Mouse (Mus musculus) CD4-positive, CD25-positive, alpha-beta regulatory T cell, adult 4 months (primary cell): Measurements from ENCODE around the gene Iqcf1. TPM values are rescaled to one million over a fixed set of nuclear protein-coding genes. Genes with fewer than 3 reads are reported as not detected.

Experiments
- ATAC-seq: one replicate; pipeline ENCODE4 v1.8.0; 2017
- polyA plus RNA-seq, 2 experiments: library from polyadenylated mRNA; unstranded; fragments of 100-300 nt; shearing (Covaris generic); gene quantifications; one replicate each; pipeline ENCODE4 v1.2.1; 2017

The Iqcf1 gene
- polyA plus RNA-seq, result not detected

DNA sequence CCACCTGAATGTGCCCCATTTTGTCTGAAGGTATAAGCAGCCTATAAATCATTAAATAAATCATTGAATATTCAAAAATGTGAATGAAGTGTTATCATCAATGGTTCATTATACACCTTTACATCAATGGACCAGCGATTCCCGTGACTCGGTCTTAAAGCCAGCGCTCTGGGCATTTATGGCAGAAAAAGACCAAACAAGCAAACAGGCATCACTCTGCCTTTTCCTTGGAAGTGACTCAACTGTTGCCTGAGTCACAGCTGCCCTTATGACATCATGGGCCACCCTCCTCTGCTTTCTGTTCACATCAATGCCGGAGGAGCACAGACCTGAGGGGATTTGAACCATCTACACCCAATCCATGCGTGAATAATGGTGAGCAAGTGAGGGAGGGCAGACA lies at the start of gene Iqcf1:
Iqcf1 (plus strand) TSS at position 301 of the 400 bp plus-strand sequence.
- ATAC-seq, result no peak

DNA sequence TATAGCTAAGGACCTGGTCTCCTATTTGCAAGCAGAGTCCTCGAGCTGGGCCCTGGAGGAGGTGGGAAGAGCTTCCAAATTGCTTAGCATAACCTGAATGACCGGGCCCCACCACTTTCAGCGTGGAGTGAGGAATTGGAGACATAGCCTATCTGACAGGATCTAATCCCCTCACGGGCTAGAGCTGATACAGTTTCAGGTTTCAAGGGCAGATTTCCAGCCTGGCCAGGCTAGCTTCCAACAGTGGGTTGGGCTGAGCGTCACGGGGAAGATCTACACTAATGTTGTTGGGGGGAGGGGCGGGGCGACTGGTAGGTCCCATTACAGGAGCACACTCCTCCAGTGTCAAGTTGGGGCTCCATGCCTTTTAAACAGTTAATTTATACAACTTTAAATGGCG lies 49.1 kb upstream of the Iqcf1 start:
- ATAC-seq, result no peak

DNA sequence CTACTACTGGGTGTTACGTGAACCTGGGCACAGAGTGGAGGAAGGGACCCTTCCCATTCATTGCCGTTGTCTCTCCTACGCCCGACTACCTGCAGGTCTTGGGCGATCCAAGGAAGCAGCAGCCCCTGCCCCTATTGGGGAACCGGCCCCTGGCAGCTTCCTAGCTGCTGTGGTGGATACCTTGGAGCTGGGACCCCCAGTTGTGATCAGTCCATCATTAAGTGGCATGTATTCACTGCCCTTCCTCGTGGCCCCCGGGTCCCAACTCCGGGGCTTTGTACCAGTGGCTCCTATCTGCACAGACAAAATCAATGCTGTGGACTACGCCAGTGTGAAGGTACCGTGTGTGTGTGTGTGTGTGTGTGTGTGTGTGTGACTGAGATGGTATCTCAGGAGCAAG lies 48.5 kb upstream of the Iqcf1 start:
- ATAC-seq, result no peak

DNA sequence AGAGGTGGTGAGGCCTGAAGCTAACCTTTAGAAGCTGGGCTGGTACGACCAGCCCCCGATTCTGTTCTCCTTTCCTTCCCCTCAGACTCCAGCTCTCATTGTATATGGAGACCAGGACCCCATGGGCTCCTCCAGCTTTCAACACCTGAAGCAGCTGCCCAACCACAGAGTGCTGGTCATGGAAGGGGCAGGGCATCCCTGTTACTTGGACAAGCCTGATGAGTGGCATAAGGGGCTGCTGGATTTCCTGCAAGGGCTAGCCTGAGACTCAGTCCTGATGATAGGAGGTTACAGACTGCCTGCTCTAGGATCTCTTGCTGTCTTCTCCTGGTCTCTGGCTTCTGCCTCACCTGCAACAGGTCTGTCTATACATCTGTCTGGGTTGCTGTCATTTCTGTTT lies 47.9 kb upstream of the Iqcf1 start:
- no peak for ATAC-seq

DNA sequence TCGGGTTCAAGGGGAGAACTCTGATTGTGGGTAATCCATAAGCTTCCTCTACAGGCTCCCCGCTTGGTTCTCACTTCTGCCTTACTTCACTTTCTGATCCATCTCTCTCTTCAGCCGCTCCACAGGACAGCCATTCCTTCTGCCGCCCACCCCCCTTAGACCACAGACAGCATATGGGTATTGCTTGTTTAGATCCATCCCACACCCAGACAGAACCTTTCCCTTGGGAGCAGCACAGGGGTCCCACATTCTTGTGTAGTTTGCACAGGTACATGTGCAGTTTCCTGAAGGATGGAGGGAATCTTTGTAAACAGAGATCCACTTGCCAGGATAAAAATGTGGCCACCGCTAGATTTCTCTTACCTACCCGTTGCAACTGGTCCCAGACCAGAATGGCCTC lies 47.4 kb upstream of the Iqcf1 start:
- ATAC-seq, result no peak

DNA sequence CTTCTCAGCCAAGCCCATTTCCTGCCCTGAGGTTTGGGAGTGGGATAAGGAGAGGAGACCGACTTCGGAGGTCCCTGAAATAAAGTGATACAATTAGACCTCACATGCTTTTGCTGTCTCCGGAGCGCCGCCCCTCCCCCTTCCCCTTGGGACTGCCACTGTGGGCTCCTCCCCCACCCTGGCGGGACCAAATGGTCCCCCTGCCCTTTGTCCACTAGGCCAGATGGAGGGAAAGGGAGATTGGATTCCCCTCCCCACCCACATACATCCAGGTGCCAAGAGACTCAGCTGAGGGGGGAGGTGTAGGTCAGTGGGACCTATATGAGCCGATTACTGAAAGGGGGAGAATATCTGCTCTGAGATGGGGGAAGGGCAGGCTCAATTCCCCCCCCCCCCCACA lies 46.9 kb upstream of the Iqcf1 start:
- no peak for ATAC-seq

DNA sequence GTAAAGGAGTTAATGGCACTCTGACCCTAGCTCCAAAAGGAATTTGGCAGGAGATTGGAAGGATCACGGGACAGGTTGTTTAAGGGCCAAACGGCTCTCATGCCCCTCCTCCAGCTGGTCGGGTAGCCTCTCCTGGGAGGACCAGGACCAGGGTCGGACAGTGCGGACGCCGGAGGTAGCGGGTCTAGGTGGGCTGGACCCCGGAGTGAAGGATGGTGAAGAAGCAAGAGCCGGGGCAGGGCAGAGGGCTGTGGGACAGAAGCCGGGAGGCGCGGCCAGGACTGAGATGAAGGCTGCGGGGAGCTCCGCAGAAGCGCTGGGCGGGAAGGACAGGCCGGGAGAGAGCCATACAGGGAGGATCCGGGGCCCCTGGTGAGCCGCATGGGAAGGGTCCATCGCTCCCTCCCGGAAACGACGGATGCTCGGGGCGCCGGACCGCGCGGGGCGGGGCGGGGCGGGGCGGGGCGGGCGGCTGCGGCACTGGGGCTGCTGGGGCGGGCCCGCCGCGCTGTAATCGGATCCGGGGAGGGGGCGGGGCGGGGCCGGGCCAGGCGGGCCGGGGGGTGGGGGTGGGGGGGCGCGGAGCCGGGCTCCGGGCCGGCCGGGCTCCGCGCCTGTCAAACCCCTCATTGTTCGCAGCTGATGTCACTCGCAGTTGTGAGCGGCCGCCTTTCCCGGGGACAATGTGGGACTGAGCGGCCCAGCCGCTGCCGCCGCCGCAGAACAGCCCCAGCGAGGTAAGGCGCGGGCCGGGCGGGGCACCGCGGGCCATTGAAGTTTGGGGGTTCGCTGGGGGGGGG lies 46.3 kb upstream of the Iqcf1 start, which contains the start of gene Pcbp4:
Pcbp4 (plus strand) TSS at position 21 of the 800 bp plus-strand sequence.
- peak; percentile 72 for ATAC-seq

DNA sequence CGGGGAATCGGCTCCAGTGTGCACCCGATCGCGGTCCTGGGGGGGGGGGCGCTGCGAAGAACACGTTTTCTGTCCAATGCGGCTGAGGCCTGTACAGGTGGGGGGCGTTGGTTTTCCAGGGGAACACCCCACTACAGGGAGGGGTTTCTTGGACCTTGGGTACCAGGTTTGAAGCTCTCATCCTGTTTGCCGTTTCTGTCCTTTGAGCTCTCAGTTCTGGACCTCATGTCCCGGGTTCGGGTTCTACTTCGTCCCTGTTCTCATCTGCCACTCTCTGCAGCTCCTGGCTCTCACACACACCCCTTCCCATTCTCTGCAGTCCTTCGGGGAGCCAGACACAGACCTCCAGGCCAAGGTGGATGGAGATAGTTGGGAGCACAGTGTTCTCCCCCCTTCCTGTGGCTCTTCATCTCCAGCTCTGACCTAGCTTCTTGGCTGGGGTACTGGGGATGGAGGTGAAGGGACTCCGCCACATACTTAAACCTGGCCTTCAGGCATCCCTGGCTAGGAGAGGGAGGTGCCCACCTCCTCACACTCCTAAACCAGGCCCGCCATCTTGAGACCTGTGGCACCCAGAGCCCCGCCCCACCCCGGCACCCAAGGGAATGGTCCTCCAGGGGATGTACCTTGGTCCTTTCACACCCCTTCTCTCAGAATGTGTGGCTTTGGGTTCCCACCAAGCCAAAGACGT lies 45.6 kb upstream of the Iqcf1 start:
- no peak for ATAC-seq

DNA sequence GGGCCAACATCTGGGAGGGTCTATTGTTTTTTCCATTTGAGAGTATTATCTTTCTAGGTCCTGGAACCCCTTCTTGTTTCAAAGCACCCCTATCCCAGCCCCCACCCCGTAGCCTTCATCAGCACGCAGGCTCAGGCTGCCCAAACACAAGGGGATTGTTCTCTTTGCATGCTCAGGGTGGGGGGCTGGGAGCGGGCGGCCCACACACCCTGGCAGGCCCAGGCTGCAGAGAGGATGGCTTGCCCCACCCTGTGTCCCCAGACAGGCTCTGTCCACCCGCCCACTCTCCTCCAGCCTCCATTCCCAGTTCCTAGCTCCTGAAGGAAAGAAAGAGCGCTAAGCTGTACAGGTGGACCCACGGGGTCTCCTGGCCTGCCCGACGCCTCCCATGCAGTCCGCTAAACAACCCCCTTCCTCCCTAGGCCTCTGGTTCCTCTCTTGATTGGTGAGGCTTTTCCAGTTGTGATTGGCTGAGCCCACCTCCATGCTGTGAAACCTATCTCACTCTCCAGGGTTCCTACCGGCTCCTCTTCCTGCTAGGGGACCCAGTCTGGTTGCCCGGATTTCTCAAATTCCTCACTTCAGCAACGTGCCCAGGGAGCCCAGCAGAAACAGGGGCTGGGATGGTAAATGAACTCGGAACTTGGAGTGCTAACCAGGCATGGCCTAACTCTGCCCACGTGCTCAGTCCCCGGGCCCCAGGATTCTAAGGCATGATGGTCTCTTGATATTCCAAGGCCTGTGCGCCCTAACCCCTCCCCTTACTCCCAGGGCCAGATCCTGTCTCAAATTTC lies 44.7 kb upstream of the Iqcf1 start:
- ATAC-seq, result no peak

DNA sequence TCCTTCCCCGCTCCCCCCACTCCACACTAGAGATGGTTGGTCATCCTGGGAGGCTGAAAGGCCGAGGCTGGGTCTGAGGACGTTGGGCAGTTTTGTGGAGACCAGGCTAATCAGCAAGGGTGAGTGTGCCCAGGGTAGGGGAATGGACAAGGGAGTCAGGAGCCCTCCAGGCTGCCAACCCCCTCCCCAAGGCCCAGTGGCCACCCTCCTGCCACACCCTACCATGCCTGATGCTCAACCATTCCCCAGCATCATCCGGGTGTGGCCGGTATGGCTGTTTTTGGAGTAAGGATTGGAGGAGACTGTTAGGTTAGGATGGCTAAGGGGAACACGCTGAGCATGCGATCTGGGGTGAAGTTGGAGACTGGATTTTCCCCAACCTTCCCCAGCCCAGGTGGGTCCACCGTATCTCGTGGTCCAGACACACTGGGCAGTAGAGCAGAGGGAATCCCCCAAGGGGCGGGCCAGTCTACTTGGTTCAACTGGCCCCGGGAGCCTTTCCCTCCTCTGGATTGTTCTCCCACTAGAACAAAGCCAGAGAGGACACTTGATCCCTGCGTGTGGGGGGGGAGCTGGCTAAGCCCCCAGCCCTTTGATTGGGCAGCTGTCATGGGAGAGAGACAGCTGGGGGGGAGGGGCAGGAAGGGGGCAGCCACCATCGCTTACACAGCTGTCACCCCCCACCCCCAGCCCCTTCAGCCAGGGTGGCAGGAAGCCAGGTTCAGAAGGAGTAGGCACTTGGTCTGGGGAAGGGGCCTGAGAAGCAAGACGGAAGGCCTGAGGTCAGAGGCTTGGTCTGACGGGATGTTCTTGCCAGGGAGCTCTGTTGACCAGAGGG lies 43.2 kb upstream of the Iqcf1 start:
- ATAC-seq, result no peak

DNA sequence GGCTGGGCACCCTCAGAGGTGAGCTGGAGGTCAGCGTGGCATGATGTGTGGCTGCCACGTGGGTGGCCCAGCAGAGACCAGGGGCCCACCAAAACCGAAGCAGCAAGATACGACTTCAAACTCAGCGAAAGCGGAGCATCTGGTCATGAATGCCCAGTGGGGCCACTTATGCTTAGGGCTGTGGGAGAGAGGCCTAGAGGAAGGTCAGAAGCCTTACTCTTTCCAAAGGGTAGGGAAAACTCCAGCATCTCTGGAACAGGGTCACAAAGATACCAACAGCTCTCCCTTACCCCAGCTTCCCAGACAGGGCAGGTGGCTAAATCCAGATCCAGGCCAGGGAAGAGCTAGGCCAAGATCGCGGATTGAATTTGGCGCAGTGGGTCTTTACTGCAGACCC lies 42.6 kb upstream of the Iqcf1 start:
- no peak for ATAC-seq

DNA sequence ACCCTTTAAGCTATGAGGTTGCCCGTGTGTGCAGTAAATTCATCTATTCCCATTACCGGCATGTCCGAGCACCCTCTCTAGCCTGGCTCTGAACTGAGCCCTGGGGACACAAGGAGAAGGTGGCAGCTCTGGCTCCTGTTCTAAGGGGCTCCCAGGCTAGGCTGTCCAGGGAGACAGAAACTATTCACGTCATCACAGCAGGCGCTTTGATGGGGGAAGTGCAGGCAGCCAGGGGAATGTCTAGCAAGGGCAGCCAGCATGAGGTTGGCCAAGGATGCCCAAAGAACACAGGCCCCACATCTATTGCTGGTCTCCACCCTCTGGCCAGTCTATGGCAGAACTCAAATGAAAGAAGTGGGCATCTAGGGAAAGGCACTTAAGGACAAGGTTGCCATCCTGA lies 41.8 kb upstream of the Iqcf1 start:
- ATAC-seq, result no peak

DNA sequence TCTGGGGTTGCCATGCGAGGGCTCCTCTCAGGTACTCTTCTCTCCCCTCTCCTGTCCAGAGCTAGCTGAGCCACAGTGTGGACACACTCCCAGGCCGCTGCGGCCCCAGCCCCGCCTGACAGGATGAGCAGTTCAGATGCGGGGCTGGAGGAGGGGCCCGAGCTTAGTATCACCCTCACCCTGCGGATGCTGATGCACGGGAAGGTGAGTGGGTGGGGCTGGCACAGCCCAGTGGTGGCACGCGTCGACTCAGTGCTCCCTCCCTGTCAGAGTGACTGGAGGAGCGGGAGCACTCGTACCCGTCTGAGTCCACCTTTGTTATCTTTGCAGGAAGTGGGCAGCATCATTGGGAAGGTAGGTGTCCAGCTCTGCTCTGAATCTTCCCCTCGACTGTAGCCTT lies 39.8 kb upstream of the Iqcf1 start:
- no peak for ATAC-seq

DNA sequence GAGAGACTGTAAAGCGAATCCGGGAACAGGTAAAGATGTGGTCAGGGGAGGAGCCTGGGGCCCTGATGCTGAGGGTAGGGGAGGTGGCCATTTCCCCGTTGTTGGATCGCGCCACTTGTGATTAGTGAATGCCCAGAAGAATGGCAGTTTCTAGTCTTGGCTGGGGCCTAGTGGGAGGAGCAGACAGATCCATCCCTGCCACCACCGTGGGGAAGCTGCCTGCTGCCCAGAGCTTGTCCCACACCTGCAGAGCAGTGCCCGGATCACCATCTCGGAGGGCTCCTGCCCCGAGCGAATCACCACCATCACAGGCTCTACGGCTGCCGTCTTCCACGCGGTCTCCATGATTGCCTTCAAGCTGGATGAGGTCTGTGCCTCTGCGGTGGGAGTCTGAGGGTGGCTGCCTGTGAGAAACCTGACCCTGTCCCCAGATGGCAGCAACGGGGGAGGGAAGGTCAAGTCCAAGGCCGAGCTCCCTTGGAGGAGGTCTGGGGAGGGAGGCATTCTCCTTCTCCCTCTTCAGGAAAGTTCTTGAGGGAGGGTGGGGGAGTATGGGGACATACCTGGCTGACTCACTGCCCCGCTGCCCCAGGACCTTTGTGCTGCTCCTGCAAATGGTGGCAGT lies 39.3 kb upstream of the Iqcf1 start:
- no peak for ATAC-seq

DNA sequence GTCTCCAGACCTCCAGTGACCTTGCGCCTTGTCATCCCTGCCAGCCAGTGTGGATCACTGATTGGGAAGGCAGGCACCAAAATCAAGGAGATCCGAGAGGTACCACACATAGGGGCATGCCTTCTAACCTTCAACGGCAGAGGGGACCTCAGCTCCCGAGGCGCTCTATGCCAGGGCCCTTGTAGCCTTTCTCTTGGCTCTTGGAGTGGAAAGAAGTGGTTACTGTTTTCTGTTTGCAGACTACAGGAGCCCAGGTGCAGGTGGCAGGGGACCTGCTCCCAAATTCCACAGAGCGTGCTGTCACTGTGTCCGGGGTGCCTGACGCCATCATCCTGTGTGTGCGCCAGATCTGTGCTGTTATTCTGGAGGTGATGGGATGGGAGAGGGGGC lies 38.7 kb upstream of the Iqcf1 start:
- ATAC-seq, result no peak

DNA sequence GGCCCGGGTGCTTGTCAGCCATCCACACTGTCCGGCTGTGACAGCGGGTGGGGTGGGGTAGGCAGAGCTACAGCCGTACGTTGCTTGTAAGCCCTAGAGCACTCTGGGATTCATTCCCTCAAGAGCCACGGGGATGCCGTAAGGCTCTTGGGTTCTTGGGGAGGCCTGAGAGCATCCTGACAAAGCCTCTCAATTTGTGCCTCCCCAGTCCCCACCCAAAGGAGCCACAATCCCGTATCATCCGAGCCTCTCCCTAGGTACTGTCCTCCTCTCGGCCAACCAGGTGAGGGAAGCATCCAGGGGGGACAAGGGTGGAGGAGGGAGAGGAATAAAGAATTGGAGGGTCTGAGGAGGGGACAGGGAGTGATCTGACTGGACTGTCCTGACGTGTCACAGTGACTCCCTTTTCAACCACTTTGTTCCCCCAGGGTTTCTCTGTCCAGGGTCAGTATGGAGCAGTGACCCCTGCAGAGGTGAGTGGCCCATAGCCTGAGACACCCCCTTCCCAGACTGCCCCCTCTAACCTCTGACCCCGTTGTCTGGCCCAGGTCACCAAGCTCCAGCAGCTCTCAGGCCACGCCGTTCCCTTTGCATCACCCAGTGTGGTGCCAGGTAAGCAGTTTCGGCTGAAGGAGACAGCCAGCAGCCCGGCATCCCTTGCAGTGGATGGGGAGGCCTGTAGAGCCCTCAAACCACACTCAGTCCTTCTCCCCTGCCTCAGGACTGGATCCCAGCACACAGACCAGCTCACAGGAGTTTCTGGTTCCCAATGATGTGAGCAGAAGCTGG lies 37.9 kb upstream of the Iqcf1 start:
- no peak for ATAC-seq

DNA sequence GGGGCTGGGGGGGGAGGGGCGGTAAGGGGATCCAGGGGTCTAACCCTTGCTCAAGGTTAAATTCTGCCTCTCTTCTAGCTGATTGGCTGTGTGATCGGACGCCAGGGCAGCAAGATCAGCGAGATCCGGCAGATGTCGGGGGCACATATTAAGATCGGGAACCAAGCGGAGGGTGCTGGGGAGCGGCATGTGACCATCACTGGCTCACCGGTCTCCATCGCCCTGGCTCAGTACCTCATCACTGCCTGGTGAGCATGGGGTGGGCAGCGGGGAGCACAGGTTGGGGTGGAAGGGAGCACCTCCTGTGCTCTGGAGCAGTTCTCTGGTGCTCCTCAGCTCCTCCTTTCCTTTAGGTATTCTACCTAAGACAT lies 37.4 kb upstream of the Iqcf1 start:
- no peak for ATAC-seq

DNA sequence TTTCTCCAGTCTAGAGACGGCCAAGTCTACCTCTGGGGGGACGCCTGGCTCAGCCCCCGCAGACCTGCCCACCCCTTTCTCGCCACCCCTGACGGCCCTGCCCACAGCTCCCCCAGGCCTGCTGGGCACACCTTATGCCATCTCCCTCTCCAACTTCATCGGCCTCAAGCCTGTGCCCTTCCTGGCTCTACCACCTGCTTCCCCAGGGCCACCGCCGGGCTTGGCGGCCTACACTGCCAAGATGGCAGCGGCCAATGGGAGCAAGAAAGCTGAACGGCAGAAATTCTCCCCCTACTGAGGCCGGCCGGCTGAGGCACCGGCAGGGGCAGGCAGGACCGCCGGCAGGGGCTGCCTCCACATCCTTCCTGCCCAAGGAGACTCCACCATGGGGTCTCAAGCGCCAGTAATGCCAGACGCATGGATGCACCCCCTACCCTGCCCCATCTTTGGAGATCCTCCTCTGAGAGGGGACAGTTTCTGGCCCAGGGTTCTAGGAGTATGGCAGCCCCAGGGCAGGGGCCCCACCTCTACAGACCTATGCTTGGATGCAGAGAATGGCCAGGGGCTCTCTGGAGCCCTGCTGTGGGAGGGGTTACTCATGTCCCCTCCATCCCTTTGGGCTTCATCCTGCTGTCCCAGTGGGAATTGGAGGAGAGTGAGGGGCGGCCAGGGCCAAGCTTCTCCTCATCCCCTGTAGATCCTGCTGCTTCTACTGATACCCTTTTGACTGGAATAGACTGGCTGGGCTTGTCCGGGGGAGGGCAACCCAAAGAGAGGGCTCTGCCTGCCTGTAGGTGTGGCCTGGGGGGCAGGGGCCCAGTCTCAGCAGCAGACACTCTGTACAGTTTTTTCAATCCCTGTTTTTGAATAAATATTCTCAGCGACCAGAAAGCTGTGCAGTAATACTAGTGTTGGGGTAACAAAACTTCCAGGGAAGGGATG lies 36.4 kb upstream of the Iqcf1 start:
- no peak for ATAC-seq

DNA sequence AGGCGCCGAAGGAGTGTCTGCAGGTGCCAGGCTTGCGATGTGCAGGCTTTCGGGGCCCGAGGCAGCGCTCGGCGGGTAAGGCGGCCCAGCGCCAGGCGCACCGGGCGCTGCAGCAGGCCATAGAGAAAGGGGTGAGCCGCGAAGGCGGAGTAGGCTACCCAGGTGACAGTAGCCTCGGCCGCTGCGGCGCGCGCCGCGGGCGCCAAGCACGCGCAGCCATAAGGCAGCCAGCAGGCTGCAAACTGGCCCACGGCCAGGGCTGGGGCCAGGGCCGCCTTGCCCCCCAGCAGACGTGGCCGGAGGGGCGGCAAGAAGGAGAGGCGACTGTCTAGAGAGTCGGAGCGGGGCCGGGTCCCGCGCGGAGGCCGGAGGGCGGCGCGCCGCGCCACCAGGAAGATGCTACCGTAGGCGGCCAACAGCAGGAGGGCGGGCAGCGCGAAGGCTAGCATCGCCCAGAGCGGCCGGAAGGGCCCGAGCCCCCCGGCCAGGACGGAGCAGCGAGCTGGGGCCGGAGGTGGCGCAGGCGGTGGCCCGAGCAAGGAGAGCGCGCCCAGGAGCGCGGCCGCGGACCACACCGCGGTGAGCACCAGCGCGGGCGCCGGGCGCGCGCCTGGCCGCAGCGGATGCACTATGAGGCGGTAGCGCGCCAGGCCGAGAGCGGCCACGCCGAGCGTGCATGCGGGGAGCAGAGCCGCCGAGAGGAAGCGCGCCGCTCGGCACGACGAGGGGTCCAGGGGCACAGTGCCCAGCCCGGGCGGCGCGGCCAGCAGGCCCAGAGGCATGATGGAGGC lies 34.8 kb upstream of the Iqcf1 start:
- ATAC-seq, result peak; percentile 24
